Mouse (Mus musculus): ENCODE data around the gene Traf5. TPM values are rescaled to one million over a fixed set of nuclear protein-coding genes. Genes with fewer than 3 reads are reported as not detected.

Traf5 gene
- polyA plus RNA-seq, 1 experiment from 2014 or later: 2.6 TPM

DNA sequence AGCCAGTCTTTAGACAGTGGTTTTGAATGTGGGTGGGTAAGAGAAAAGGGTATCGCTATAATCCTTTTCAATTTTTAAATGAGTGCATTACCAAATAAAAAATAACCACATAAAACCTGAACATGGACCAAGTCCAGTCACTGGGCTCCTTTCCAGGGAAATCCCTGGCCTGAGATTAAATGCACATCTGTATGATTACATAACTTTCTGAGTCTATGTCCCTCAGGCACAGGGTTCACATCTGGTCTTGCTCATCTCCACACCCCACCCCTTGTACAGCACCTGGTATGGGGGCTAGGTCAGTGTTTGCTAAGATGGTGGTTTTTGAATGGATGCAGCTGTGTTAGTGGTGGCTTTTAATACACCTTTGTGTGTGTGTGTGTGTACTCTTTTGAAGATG is 19.9 kb downstream of the Traf5 start:
- 97% methylated on average over 1 of the region's 1 CpGs for WGBS
- Histone ChIP-seq H3K4me1 (replicated peaks) (peaks cover 14% of the 10 kb centered on the region), H3K9me3 (no peaks in the 10 kb centered on the region), H3K4me3 (no peak overlapping the region), H3K27ac (no peak overlapping the region), H3K36me3 (no peaks in the 10 kb centered on the region), H3K27me3 (no peaks in the 10 kb centered on the region), H3K4me2 (no peak overlapping the region), H3K9ac (no peak overlapping the region)
- ATAC-seq (ENCODE audit: low FRiP score): no peak

DNA sequence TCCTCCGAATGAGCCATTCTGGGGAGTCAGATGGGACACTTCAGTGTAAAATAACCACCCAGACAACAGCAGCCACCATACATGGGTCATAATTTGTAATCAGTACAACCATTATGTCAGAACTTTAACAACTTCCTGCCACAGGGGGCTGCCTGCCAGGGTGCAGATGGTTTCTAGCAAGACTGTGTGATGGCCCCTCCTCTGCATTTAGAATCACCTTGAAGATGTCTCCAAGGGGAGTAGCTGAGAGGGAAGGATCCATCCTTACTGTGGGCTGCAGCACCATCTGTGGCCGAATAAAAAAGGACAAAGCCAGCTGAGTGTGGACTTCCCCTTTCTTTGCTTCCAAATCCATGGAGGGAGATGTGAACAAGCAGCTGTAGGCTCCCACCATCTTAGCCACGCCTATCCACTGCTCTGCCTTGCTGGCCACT is 21.7 kb downstream of the Traf5 start:
- Histone ChIP-seq H3K27ac (0 out of 2 replicates have a peak overlapping the region, but pooled peaks have one; percentile 30), H3K4me1 (replicated peaks) (peaks cover 14% of the 10 kb centered on the region), H3K36me3 (no peaks in the 10 kb centered on the region), H3K4me2 (no peak overlapping the region), H3K27me3 (no peaks in the 10 kb centered on the region), H3K9ac (no peak overlapping the region), H3K9me3 (no peaks in the 10 kb centered on the region), H3K4me3 (no peak overlapping the region)
- 61% methylated on average over 3 of the region's 3 CpGs for WGBS
- ATAC-seq (ENCODE audit: low FRiP score): no peak

DNA sequence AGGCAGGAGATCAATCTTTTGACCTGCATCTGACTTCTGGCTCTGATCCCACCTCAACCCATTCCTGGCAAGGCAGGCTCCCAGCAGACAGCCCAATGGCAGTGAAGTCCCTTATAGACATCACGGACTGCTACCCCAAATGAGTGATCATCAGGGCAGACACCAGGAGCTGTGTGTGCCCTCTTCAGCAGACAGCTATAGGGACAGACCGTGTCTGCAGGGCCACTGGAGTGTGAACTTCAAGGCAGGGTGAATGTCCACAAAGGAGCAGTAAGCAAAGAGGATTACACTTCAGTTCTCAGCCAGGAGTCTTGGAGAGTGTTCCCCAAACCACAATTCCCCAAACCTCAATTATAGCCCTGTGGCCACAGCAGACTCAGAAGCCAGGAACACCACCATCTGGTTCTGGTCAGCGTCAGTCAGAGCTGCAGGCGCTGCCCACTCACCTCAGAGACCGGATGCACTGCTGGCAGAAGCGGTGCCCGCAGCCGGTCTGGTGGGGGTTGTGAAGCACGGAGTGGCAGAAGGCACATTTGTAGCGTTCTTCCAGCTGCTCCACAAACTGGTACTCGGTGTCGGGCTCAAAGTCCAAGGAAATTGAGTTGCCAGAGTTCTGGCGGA is 22.3 kb downstream of the Traf5 start:
- WGBS: 56% methylated on average over 13 of the region's 13 CpGs
- Histone ChIP-seq H3K9ac (no peak overlapping the region), H3K4me1 (replicated peaks) (peaks cover 14% of the 10 kb centered on the region), H3K36me3 (no peaks in the 10 kb centered on the region), H3K27me3 (no peaks in the 10 kb centered on the region), H3K9me3 (no peaks in the 10 kb centered on the region), H3K4me2 (no peak overlapping the region; the same call in 1 of the 2 replicates), H3K4me3 (no peak overlapping the region), H3K27ac (peak overlapping the region; percentile 30; the same call in 1 of the 2 replicates)
- no peak for ATAC-seq (ENCODE audit: low FRiP score)

DNA sequence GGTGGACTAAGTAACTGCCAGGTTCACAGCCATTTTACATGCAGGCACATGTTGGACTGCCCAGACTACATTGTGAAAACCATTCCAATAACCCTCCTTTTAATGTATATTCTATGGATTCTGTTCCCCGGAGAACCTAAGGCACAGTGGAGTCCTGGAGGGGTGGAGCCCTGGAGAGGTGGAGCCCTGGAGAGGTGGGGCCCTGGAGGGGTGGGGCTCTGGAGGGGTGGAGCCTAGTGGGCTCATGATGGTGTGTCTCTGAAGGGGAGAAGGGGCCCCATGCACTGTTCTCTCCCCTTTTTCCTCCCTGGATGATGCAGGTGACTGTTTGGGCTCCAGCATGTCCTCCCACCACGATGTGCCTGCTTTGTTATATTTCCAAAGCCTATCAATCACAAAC is 24.2 kb downstream of the Traf5 start:
- Histone ChIP-seq H3K9me3 (no peaks in the 10 kb centered on the region), H3K9ac (no peak overlapping the region), H3K27ac (no peak overlapping the region), H3K4me3 (no peak overlapping the region), H3K4me2 (no peak overlapping the region), H3K36me3 (no peaks in the 10 kb centered on the region), H3K27me3 (no peaks in the 10 kb centered on the region), H3K4me1 (replicated peaks) (peaks cover 14% of the 10 kb centered on the region)
- ATAC-seq (ENCODE audit: low FRiP score): no peak
- 63% methylated on average over 2 of the region's 2 CpGs for WGBS

DNA sequence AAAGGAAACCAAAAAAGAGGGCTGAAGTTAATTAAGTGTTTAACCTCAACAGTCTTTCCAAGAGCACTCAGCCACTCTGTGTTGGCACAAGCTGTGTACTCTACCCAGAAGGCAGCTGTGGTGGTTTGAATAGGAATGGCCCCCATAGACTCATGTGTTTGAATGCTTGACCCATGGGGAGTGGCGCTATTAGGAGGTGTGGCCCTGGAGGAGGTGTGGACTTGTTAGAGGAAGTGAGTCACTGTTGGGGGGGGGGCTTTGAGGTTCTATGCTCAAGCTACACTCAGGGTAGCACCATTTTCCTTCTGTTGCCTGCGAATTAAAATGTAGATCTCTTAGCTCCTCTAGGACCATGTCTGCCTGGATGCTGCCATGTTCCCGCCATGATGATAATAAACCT is 25.4 kb downstream of the Traf5 start:
- no peak for ATAC-seq (ENCODE audit: low FRiP score)
- no peak overlapping the region for H3K4me2 ChIP-seq
- H3K4me3 ChIP-seq: no peak overlapping the region
- 89% methylated on average over 3 of the region's 3 CpGs for WGBS
- H3K9me3 ChIP-seq: no peaks in the 10 kb centered on the region
- H3K4me1 ChIP-seq (replicated peaks): peaks cover 14% of the 10 kb centered on the region
- H3K36me3 ChIP-seq: no peaks in the 10 kb centered on the region
- no peak overlapping the region for H3K27ac ChIP-seq
- no peaks in the 10 kb centered on the region for H3K27me3 ChIP-seq
- H3K9ac ChIP-seq: no peak overlapping the region

DNA sequence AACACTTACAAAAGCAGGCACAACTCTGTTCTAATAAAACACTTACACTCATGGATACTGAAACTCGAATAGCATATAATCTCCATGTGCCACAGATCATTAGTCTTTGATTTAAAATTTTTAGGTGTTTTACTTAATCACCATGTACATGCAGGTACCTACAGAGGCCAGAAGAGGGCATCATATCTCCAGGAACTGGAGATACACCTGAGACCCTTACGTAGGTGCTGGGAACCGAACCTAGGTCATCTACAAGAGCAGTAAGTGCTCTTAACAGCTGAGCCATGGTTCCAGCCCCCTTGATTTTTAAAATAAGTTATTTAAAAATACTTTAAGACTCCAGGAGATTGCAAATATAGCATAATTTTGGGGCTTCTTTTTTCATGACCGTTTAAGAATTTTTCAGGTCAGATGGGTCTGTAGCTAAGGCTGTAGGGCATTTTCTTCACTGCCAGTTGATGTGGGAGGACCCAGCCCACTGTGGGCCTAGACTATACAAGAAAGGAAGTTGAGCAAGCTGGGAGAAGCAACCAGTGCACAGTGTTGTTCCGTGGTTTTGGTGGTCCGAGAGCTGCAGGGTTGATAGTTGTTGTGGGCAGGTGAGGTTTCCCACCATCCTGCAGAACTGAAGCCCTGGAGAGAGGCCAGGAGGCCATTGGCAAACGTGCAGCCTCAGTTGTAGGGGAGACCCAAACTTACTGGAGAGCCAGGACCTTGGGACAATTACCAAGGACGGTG is 29.0 kb downstream of the Traf5 start:
- Histone ChIP-seq H3K27me3 (no peaks in the 10 kb centered on the region), H3K9me3 (no peaks in the 10 kb centered on the region), H3K4me2 (no peak overlapping the region), H3K4me3 (no peak overlapping the region), H3K4me1 (replicated peaks) (no peaks in the 10 kb centered on the region), H3K27ac (no peak overlapping the region), H3K9ac (no peak overlapping the region), H3K36me3 (no peaks in the 10 kb centered on the region)
- ATAC-seq (ENCODE audit: low FRiP score): no peak
- 93% methylated on average over 8 of the region's 8 CpGs for WGBS

DNA sequence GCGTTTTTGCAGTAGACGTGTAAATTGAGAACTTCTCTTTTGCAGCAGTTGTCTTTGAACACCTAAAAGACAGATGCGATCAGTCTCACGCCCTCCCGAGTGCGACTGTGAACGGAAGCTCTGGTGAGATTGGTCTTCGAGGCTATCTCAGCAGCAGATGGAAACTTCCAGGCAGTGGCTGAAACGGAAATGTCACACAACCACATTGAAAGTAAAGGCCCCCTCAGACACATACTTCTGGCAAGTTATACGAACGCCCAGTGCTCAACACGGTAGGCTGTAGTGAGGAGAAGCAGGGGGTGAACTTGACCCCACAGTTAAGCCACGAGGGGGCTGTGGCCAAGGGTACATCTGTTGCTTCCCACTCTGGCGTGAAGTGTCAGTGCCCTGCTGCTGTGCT is 29.7 kb downstream of the Traf5 start:
- no peak for ATAC-seq (ENCODE audit: low FRiP score)
- 93% methylated on average over 14 of the region's 14 CpGs for WGBS

DNA sequence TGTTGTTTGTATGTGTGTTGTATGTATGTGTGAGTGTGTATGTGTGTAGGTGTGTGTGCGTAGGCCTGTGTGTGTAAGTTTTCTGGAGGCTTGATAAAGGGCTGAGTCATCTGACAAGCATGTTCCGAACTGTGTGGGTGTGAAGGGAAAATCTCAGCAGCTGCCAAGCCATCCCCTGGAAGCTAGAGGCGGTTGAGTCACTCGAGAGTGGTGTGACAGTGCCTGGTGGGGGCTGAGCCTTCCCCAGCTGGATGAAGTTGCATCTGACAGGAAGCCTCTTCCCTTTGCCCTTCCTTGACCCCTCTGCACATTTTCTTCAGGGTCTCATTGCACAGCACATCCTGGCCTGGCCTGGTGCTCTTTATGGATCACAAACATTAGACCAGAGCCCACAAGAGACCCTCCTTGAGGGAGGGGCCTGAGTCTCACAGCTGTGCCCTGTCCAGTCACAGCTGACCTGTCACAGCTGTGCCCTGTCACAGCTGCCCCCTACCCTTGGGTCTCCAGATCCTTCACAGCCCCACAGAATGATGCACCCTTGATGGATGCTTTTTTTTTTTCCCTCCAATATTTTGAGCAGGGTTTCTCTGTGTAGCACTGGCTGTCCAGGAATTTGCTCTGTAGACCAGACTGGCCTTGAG is 30.6 kb downstream of the Traf5 start:
- no peak overlapping the region for H3K9ac ChIP-seq
- 85% methylated on average over 4 of the region's 4 CpGs for WGBS
- H3K4me2 ChIP-seq: no peak overlapping the region
- no peak for ATAC-seq (ENCODE audit: low FRiP score)
- no peak overlapping the region for H3K4me3 ChIP-seq
- H3K27ac ChIP-seq: no peak overlapping the region
- no peaks in the 10 kb centered on the region for H3K4me1 ChIP-seq (replicated peaks)
- no peaks in the 10 kb centered on the region for H3K36me3 ChIP-seq
- H3K27me3 ChIP-seq: no peaks in the 10 kb centered on the region
- no peaks in the 10 kb centered on the region for H3K9me3 ChIP-seq

More for the DNA sequence above, 29.7 kb downstream of the Traf5 start:
- H3K4me1 ChIP-seq (replicated peaks): no peaks in the 10 kb centered on the region
- H3K4me3 ChIP-seq: no peak overlapping the region
- no peaks in the 10 kb centered on the region for H3K9me3 ChIP-seq
- no peaks in the 10 kb centered on the region for H3K36me3 ChIP-seq
- H3K4me2 ChIP-seq: no peak overlapping the region
- no peaks in the 10 kb centered on the region for H3K27me3 ChIP-seq
- no peak overlapping the region for H3K27ac ChIP-seq
- H3K9ac ChIP-seq: no peak overlapping the region

DNA sequence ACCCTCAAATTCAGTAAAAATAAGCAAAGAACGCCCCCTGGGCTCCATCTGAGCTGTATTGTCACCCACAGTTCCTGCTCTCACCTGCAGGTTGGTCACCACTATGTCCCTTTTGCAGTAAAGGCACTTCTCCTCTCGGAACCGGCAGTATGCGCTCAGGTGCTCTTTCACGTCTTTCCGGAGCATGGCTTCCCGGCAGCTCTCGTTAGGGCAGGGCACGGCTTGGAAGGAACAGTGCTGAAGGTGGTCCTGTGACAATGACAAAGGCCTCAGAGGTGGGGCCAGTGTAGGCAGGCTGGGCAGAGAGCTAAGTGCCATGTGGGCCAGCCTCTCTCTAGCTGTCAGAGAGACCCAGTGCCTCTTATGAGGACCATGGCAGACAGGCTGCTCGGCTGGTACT is 33.4 kb downstream of the Traf5 start:
- Histone ChIP-seq H3K9me3 (no peaks in the 10 kb centered on the region), H3K4me2 (no peak overlapping the region), H3K4me1 (replicated peaks) (no peaks in the 10 kb centered on the region), H3K36me3 (no peaks in the 10 kb centered on the region), H3K4me3 (no peak overlapping the region), H3K27me3 (no peaks in the 10 kb centered on the region), H3K9ac (no peak overlapping the region), H3K27ac (no peak overlapping the region)
- ATAC-seq (ENCODE audit: low FRiP score): no peak
- WGBS: 86% methylated on average over 10 of the region's 10 CpGs

DNA sequence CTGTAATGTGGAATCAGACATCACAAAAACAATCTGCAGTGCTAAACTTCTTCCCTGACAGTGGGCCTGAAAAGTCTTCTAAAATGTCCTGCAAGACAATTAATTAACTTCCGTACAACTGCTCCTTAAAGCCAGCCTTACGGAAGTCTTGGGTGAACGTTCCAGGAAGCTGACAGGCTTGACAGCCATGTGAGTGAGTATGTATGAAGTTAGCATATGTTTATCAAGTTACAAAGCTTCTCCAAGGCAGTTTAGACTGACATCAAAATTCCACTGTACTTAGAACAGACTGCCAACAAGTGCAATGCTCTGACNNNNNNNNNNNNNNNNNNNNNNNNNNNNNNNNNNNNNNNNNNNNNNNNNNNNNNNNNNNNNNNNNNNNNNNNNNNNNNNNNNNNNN is 38.6 kb downstream of the Traf5 start:
- Histone ChIP-seq H3K9me3 (no peaks in the 10 kb centered on the region), H3K36me3 (no peaks in the 10 kb centered on the region), H3K27ac (no peak overlapping the region), H3K27me3 (no peaks in the 10 kb centered on the region), H3K4me2 (no peak overlapping the region), H3K4me1 (replicated peaks) (no peaks in the 10 kb centered on the region), H3K9ac (no peak overlapping the region), H3K4me3 (no peak overlapping the region)
- ATAC-seq (ENCODE audit: low FRiP score): no peak
- WGBS: 63% methylated on average over 3 of the region's 3 CpGs

DNA sequence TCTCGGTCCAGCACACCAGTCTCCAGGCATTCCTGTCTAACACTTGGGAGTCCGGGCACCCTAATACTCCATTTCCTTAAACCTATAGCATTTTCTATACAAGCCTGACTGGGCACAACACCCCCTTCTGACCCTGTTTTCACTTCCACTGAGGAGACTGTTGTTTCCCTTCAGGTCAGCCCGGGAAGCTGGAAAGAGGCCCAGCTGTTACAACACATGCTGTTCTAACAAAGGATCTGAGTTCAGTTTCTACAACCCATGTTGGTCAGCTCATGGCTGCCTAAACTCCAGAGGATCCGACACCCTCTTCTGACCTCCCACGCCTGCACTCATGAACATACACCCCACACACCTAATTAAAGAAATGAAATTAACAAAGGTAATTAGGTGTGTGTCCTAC is 39.4 kb downstream of the Traf5 start:
- H3K9ac ChIP-seq: no peak overlapping the region

DNA sequence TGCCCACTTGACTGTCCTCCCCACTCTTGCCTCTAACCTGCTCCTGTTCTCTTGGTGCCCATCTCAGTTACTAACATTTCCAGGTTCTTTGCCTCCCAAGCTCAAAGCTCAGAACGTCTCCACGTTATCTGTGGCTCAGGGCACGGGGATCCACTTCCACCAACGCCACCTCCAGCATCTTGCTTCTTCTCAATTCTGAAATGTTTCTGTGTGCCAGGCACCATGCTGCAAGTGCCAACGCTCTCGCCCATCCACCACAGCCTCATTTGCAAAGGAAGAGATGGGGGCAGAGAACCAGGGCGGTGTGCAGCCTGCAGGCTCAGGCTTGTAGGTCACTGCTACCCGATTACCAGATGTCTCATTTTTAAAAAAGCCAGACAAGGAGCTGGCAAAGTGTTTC is 39.9 kb downstream of the Traf5 start:
- ATAC-seq (ENCODE audit: low FRiP score): no peak
- no peak overlapping the region for H3K4me3 ChIP-seq
- no peaks in the 10 kb centered on the region for H3K4me1 ChIP-seq (replicated peaks)
- no peak overlapping the region for H3K4me2 ChIP-seq
- no peak overlapping the region for H3K9ac ChIP-seq
- H3K27me3 ChIP-seq: no peaks in the 10 kb centered on the region
- 92% methylated on average over 8 of the region's 8 CpGs for whole genome bisulfite sequencing
- H3K36me3 ChIP-seq: no peaks in the 10 kb centered on the region
- H3K27ac ChIP-seq: no peak overlapping the region
- no peaks in the 10 kb centered on the region for H3K9me3 ChIP-seq

More for the DNA sequence above, 39.4 kb downstream of the Traf5 start:
- H3K36me3 ChIP-seq: no peaks in the 10 kb centered on the region
- H3K27me3 ChIP-seq: no peaks in the 10 kb centered on the region
- no peak overlapping the region for H3K4me2 ChIP-seq
- 88% methylated on average over 5 of the region's 5 CpGs for WGBS
- H3K9me3 ChIP-seq: no peaks in the 10 kb centered on the region
- no peak overlapping the region for H3K4me3 ChIP-seq
- ATAC-seq (ENCODE audit: low FRiP score): no peak
- H3K4me1 ChIP-seq (replicated peaks): no peaks in the 10 kb centered on the region
- H3K27ac ChIP-seq: no peak overlapping the region

DNA sequence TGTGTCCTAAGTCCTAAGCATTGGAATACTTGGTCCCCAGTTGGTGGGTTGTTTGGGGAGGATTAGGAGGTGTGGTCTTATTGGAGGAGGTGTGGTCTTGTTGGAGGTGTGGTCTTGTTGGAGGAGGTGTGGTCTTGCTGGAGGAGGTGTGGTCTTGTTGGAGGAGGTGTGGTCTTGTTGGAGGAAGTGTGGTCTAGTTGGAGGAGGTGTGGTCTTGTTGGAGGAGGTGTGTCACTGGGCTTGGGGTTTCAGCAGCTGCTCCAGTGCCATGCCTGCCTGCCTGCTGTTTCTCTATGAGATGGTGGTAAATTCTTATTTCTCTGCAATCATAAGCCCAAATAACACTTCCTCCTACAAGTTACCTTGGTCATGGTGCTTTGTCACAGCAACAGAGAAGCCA is 93.3 kb downstream of the Traf5 start:
- Histone ChIP-seq H3K27ac (no peak overlapping the region), H3K9ac (no peak overlapping the region), H3K4me3 (no peak overlapping the region), H3K27me3 (no peaks in the 10 kb centered on the region), H3K4me1 (replicated peaks) (no peaks in the 10 kb centered on the region), H3K4me2 (no peak overlapping the region), H3K36me3 (no peaks in the 10 kb centered on the region), H3K9me3 (no peaks in the 10 kb centered on the region)
- no peak for ATAC-seq (ENCODE audit: low FRiP score)

All from hindbrain, embryonic 13.5 days (tissue).